Mouse (Mus musculus) midbrain, postnatal 0 days (tissue): Measurements from ENCODE around the gene Kirrel. TPM values are rescaled to one million over a fixed set of nuclear protein-coding genes. Genes with fewer than 3 reads are reported as not detected.
"Not testable (repeated sequence)": the region's sequence is repeated elsewhere in the genome, so short reads cannot be mapped to it uniquely, and the experiment has no call there.

Experiments
- ATAC-seq: fragments of 200-750 bp; cut with Nextera tagmentation; 2 replicates; pipeline ENCODE4 v1.8.0; 2017; ENCODE audit warnings: moderate number of reproducible peaks, mild to moderate bottlenecking, moderate TSS enrichment, moderate library complexity; ENCODE audit not compliant: low FRiP score
- DNase-seq: peaks from one replicate; pipeline ENCODE4 v3.0.0-alpha.2; 2015; ENCODE audit warnings: low spot score
- H3K27ac ChIP-seq: fragments of 300-500 bp; sonication (generic); 2 replicates; pipeline ENCODE4 v1.5.1; 2014; ENCODE audit warnings: low read depth, mild to moderate bottlenecking, low read length, mixed read lengths
- H3K27me3 ChIP-seq: fragments of 300-500 bp; sonication (generic); 2 replicates; pipeline ENCODE4 v1.6.1; 2014; ENCODE audit warnings: low read length, control low read depth, mixed read lengths; ENCODE audit not compliant: insufficient read depth
- H3K36me3 ChIP-seq: fragments of 300-500 bp; sonication (generic); 2 replicates; pipeline ENCODE4 v1.6.1; 2014; ENCODE audit warnings: low read length, control low read depth, mixed read lengths; ENCODE audit not compliant: insufficient read depth
- H3K4me1 ChIP-seq: fragments of 300-500 bp; sonication (generic); 2 replicates; pipeline ENCODE4 v1.6.1; 2014; ENCODE audit warnings: mild to moderate bottlenecking, control low read depth, antibody characterized with exemption, low read length, mixed read lengths; ENCODE audit not compliant: insufficient read depth
- H3K4me2 ChIP-seq: fragments of 300-500 bp; sonication (generic); 2 replicates; pipeline ENCODE4 v1.6.1; 2014; ENCODE audit warnings: low read depth, mild to moderate bottlenecking, low read length, mixed read lengths; ENCODE audit not compliant: poor library complexity, severe bottlenecking
- H3K4me3 ChIP-seq: fragments of 300-500 bp; sonication (generic); 2 replicates; pipeline ENCODE4 v1.5.1; 2014; ENCODE audit warnings: low read depth, mild to moderate bottlenecking, low read length, moderate library complexity
- H3K9ac ChIP-seq: fragments of 300-500 bp; sonication (generic); replicated peaks from 2 replicates; pipeline ENCODE4 v1.6.1; 2014; ENCODE audit warnings: mild to moderate bottlenecking, low read length, moderate library complexity, mixed read lengths; ENCODE audit not compliant: poor library complexity, severe bottlenecking
- H3K9me3 ChIP-seq: fragments of 300-500 bp; sonication (generic); 2 replicates; pipeline ENCODE4 v1.6.1; 2016; ENCODE audit warnings: low read length, control low read depth
- CTCF ChIP-seq: IDR thresholded peaks from 2 replicates; pipeline ENCODE4 v1.5.1; 2016; ENCODE audit warnings: antibody characterized with exemption, mild to moderate bottlenecking
- WGBS: fragments of 180-500 bp; shearing (Covaris S2); extraction: QIAGEN DNeasy Blood & Tissue Kit; methylation state at CpG from one replicate; pipeline ENCODE4 v1.1.7; 2014; 5-methylcytosine and 5-hydroxymethylcytosine counted together
- polyA plus RNA-seq: library from polyadenylated mRNA; unstranded; fragments of >200 nt; fragmentation: Nextera tagmentation; extraction: Ambion mirVana; gene quantifications from 2 replicates; pipeline ENCODE4 v1.2.1, GENCODE M21; 2015
- total RNA-seq: library from RNA; depleted of rRNA; stranded (reverse); fragments of >200 nt; gene quantifications from 2 replicates; pipeline ENCODE4 v1.2.3, GENCODE M21; 2014

Gene Kirrel
- total and polyA plus RNA-seq, 2 experiments from 2014 or later: 3.3 to 11.1 TPM

DNA sequence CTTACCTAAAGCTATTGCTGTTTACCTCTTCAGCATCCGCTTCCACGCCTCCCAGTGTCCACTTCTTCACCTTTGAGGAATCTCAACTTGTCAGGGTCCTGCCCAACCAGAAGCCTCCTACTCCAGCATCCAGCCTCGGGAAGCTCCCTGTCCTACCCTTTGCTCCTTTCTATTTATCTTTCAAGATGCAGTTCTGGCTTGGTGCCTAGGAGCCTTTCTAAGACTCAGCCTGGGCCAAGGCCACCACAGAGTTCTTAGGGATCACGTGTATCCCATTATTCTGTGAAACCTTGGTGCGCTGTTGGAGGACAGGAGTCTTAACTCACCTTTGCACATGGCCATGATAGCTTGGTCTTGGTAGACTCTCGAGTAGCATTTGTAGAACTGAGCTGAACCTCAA is 50.8 kb downstream of the Kirrel start:
- H3K36me3 ChIP-seq: no peaks in the 10 kb centered on the region
- H3K4me2 ChIP-seq: no peak overlapping the region
- 88% methylated on average over 6 of the region's 6 CpGs for WGBS
- TF ChIP-seq CTCF: no peak
- no peaks in the 10 kb centered on the region for H3K27me3 ChIP-seq
- no peak overlapping the region for H3K27ac ChIP-seq
- no peaks in the 10 kb centered on the region for H3K9me3 ChIP-seq
- DNase-seq (no peak), ATAC-seq (no peak)
- H3K4me1 ChIP-seq: no peaks in the 10 kb centered on the region
- no peak overlapping the region for H3K9ac ChIP-seq
- H3K4me3 ChIP-seq: no peak overlapping the region

DNA sequence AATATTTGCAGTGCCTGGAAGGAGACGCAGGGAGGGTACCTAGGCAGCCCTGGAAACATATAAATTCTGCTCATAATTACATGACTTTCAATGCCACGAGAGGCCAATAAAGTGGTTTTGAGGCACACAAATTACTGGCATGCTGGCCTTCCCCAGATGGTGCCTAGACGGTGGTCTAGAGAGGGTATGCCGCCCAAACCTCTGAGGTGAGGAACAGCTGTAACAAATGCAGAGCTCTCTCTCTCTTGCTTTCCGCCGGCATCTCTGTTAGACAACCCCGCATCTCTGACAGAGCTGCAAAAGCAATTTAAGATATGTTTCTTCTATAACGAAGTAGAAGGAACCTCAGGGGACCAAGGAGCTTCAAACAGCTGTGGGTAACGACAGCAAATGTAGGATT is 56.3 kb downstream of the Kirrel start:
- Histone ChIP-seq H3K9ac (no peak overlapping the region), H3K9me3 (no peaks in the 10 kb centered on the region), H3K27me3 (no peaks in the 10 kb centered on the region), H3K4me2 (no peak overlapping the region), H3K27ac (0 out of 2 replicates have a peak overlapping the region, but pooled peaks have one; percentile 26), H3K4me1 (no peaks in the 10 kb centered on the region), H3K36me3 (no peaks in the 10 kb centered on the region), H3K4me3 (no peak overlapping the region)
- 54% methylated on average over 9 of the region's 9 CpGs for WGBS
- DNase-seq (peak; percentile 40), ATAC-seq (no peak)
- TF ChIP-seq CTCF: no peak

DNA sequence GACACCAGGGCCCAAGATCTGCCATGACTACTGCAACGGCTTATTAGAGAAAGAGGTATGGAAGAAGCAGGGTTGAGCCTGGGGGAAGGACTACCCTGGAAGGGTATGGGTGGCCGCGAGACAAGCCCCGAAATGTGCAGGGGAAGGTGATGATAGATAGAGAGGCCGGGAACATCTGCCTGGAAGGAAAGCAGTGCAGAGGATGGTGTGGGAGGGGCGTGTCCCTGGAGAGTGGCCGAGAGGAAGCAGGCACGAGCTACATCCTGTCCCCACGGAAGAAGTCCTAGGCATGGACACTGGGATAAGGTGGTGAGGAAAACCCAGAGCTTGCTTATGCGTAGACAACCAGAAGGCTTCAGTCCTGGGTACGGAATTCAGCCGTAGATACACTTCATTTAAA is 56.9 kb downstream of the Kirrel start:
- no peak overlapping the region for H3K4me2 ChIP-seq
- ATAC-seq: no peak
- H3K9ac ChIP-seq: no peak overlapping the region
- TF ChIP-seq CTCF: no peak
- WGBS: 79% methylated on average over 12 of the region's 12 CpGs
- no peak overlapping the region for H3K4me3 ChIP-seq
- H3K9me3 ChIP-seq: no peaks in the 10 kb centered on the region
- no peaks in the 10 kb centered on the region for H3K27me3 ChIP-seq
- H3K36me3 ChIP-seq: no peaks in the 10 kb centered on the region
- no peaks in the 10 kb centered on the region for H3K4me1 ChIP-seq
- no peak overlapping the region for H3K27ac ChIP-seq
- DNase-seq: no peak

DNA sequence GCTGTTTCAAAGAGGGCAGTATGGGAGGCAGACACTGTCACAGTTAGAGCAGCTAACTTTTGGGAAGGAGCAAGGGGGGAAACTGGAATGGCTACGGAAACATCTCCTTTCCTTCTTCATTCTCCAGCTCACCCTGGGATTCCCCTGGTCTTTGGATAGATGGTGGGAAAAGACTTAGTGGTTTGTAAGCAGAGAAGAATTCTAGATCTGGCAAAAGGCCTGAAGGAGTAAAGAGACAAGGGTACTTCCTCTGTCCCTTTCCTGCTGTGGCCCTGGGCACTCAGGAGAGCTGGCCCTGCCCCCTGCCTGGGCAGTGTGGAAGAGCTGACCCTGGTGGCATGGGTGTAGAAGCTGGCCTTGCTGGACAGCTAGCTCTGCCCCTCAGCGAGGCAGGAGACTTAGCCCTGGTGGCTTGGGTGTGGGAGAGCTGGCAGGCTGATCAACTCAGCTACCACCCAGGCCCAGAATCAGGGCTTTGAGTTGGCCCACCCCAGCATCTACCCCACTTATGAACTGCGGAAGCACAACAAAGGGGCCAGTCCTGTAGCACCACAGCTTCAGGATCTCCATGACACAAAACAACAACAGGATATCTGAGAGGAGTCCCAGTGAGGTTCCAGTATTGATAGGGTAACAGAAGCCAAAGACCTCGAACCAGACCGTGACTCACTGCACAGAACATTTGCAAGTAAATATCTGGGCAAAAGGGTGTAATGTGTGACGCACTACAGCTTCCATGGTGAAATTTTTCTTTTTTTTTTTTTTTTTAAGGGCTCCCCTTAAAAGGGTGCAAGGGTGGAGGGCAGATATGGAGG is 58.6 kb downstream of the Kirrel start:
- Histone ChIP-seq H3K27me3 (no peaks in the 10 kb centered on the region), H3K4me3 (no peak overlapping the region), H3K36me3 (no peaks in the 10 kb centered on the region), H3K4me2 (no peak overlapping the region), H3K27ac (no peak overlapping the region), H3K4me1 (no peaks in the 10 kb centered on the region), H3K9me3 (no peaks in the 10 kb centered on the region), H3K9ac (no peak overlapping the region)
- ATAC-seq (no peak), DNase-seq (no peak)
- no peak for TF ChIP-seq CTCF
- WGBS: 82% methylated on average over 6 of the region's 6 CpGs

DNA sequence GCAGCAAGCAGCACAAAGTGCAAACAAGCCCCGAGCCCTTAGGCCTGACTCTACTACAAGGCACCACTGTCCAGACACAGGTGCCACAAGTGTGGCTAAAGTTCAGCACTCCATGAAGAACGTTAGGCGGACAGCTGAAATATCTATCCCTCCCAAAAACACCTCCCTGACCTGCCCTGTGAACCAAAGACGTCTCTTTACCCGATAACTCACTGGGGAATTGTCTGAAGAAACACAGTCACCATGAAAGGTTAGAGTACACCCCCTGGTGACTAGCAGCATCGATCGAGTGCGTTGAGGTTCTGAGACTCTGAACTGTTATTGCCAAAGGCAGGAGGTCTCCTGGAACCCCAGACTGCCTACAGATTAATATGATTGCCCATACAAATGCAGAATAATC is 59.3 kb downstream of the Kirrel start:
- TF ChIP-seq CTCF: no peak

DNA sequence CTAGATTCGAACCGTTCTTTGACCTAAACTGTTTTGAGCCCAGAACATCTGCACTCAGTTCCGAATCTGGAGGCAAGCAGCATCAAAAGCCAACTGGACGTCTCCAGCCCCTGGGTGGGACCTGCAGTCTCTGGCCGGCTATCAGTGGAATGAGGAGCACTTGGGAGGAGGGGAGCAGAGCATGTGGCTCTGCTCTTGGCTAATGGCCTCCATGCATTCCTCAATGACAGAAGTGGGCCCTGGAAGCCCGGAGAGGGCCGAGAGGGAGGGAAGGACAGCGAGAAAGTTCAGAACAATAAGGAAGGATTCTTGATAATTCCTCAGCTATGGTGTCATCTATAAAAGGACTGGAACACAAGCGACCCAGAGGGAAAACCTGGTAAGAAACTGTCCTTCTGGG is 59.7 kb downstream of the Kirrel start:
- no peaks in the 10 kb centered on the region for H3K36me3 ChIP-seq
- WGBS: 77% methylated on average over 9 of the region's 9 CpGs
- no peaks in the 10 kb centered on the region for H3K9me3 ChIP-seq
- no peak overlapping the region for H3K9ac ChIP-seq
- ATAC-seq (no peak), DNase-seq (no peak)
- no peak overlapping the region for H3K4me2 ChIP-seq
- no peak overlapping the region for H3K27ac ChIP-seq
- H3K4me1 ChIP-seq: no peaks in the 10 kb centered on the region
- no peak for TF ChIP-seq CTCF
- H3K4me3 ChIP-seq: no peak overlapping the region
- no peaks in the 10 kb centered on the region for H3K27me3 ChIP-seq

More for the DNA sequence above, 59.3 kb downstream of the Kirrel start:
- DNase-seq (no peak), ATAC-seq (no peak)
- Histone ChIP-seq H3K4me1 (no peaks in the 10 kb centered on the region), H3K9me3 (no peaks in the 10 kb centered on the region), H3K9ac (no peak overlapping the region), H3K4me3 (no peak overlapping the region), H3K36me3 (no peaks in the 10 kb centered on the region), H3K4me2 (no peak overlapping the region), H3K27me3 (no peaks in the 10 kb centered on the region), H3K27ac (no peak overlapping the region)
- WGBS: 74% methylated on average over 8 of the region's 8 CpGs

GRCm38 (mm10) chr3:87113881-87114280 is 60.7 kb downstream of the Kirrel start:
- H3K4me3 ChIP-seq, H3K9me3 ChIP-seq, H3K27me3 ChIP-seq, H3K4me1 ChIP-seq, H3K9ac ChIP-seq, H3K27ac ChIP-seq, ATAC-seq, H3K36me3 ChIP-seq, DNase-seq, H3K4me2 ChIP-seq: not testable (repeated sequence)
- WGBS: 50% methylated on average over 1 of the region's 1 CpGs
